Mouse (Mus musculus): ENCODE results near the gene Bcar1. TPM values are rescaled to one million over a fixed set of nuclear protein-coding genes. Genes with fewer than 3 reads are reported as not detected.
A peak's percentile ranks its signal among the peaks of the same experiment; 100 is the strongest.

Gene Bcar1
- total RNA-seq, 4 experiments from 2014 or later = 49.4 to 54.6 (median 53.5) TPM

- DNase-seq (ENCODE audit: low spot score in 2 of 2) = no peak
Measured at GRCm38 (mm10) chr8:111739604-111740003, 4.0 kb downstream of the Bcar1 start.

GRCm38 (mm10) chr8:111738867-111739266, 4.7 kb downstream of the Bcar1 start:
- DNase-seq (ENCODE audit: low spot score in 2 of 2) = no peak

- DNase-seq (ENCODE audit: low spot score in 2 of 2) = peak in 1 of 2 experiments; percentile 81
Measured at GRCm38 (mm10) chr8:111736321-111736720, 7.3 kb downstream of the Bcar1 start.

DNA sequence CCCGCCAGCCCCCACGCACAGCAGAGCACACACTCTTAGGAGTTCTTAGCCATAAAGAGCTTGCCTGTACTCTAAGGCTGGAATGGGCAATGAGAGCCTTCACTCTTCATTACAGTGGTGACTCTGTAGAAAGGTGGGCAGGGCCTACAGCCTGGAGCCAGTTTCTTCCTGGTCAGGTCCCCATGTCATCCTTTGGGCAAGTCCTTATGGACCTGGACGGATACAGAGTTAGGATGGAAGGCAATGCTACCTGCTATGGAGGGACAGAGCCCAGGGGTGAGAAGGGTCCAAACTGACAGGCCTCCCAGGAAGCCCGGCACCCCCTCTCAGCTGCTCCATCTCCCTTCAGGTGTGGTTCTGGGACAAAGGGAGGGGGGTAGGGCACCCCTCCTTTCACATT, 7.8 kb downstream of the Bcar1 start:
- no peak for DNase-seq (ENCODE audit: low spot score in 2 of 2)

- no peak for DNase-seq (ENCODE audit: low spot score in 2 of 2)
Measured at GRCm38 (mm10) chr8:111735335-111735761, 8.3 kb downstream of the Bcar1 start.

GRCm38 (mm10) chr8:111734244-111734960, 9.2 kb downstream of the Bcar1 start:
- peak in 1 of 2 experiments; percentile 11 for DNase-seq (ENCODE audit: low spot score in 2 of 2)

GRCm38 (mm10) chr8:111733581-111734243, 9.9 kb downstream of the Bcar1 start:
- DNase-seq (ENCODE audit: low spot score in 2 of 2) = peak in 1 of 2 experiments; percentile 12

DNA sequence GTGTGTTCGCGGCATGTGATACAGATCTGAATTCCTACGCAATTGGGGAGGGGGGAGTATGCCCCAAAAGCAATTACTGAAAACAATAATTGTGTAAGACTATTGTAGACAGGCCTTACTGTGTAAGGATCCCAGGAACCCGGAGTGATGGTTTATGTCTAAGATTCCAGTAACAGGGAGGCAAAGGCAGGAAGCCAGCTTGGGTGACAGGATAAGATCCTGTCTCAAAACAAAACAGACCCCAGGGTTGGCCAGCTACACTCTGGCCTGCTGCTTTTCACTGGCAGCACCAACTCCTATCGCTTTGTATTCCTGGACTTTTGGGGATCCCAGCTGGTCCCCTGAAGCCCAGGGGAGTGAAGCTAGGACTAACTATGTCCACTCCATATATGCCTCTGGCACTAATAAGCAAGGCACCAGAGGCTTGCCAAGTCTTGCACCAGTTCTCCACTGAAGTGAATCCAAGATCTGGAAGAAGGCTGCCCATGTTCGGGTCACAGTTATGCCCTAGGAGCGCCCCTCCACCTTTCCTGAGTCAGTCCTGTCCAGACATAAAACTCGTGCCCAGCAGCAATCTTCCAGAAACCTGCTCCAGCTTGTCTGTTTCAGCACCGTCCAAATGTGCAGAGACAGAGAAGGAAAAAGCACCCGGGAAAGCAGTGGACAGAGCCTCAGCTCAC, 11.1 kb downstream of the Bcar1 start:
- no peak for DNase-seq (ENCODE audit: low spot score in 2 of 2)

DNA sequence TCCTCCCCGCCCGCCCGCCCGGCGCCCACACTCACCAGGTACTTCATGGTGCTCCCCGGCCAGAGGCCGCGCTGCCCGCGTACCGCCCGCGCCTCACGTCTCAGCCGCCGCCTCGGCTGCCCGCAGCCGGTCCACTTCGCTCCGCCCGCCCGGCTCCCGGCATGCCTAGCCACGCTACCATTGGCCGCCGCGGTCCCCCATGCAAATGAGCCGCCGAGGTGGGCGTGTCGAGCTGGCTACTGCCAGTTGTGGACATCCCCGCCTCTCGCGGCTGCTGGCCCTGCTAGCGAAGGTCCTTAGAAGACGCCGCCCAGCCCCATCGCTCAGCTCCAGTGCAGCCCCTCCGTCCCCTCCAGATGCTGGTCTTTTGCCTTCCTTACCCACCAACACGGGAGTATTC, 11.6 kb downstream of the Bcar1 start:
- DNase-seq (ENCODE audit: low spot score in 2 of 2) = peak; percentile 90 to 94

GRCm38 (mm10) chr8:111731231-111731977, 12.2 kb downstream of the Bcar1 start:
- no peak for DNase-seq (ENCODE audit: low spot score in 2 of 2)

DNA sequence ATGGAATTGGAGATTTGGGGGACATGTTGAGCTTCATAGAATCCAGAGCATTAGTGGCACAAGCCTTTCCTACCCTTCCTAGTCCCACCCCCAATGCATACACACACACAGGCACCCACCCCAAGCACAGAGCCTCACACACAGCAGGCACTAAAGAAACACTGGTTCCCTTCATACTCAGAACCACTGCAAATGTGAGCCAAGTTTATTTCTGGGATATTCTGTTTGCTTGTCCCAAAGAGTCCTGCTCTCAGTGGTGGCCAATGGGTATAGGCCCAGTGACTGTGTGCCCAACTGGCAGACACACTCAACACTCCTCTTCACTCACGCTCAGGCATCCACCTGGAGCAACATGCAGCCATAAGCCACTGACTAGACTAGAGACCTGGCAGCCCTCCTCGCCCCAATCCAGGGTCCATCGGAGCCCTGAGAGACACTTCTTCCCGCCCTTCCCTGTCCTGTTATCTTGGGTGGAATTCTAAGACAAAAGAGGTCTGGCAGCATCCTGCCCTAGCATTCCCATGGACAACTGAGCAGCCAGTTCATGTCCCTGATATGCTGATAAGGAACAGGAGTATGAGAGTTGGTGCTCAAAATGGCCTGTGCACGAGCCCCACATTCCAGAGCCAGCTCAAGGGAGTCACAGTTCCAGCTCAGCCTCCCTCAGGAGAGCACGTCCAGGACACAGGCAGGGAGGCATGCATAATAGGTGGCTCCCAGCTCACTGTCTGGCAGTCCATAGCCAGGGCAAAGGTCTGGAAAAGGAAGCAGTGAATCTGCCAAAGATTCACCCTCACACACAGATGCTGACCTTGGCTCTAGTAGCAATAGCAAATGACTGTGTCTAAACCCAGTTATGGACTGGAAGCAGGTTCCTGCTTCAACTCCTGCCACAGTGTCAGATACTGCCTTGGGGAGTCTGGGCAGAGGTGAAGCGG, 14.1 kb downstream of the Bcar1 start:
- no peak for DNase-seq (ENCODE audit: low spot score in 2 of 2)

- DNase-seq (ENCODE audit: low spot score in 2 of 2) = no peak
Measured at GRCm38 (mm10) chr8:111728481-111728880, 15.1 kb downstream of the Bcar1 start.

- no peak for DNase-seq (ENCODE audit: low spot score in 2 of 2)
Measured at GRCm38 (mm10) chr8:111727553-111727952, 16.1 kb downstream of the Bcar1 start.

DNA sequence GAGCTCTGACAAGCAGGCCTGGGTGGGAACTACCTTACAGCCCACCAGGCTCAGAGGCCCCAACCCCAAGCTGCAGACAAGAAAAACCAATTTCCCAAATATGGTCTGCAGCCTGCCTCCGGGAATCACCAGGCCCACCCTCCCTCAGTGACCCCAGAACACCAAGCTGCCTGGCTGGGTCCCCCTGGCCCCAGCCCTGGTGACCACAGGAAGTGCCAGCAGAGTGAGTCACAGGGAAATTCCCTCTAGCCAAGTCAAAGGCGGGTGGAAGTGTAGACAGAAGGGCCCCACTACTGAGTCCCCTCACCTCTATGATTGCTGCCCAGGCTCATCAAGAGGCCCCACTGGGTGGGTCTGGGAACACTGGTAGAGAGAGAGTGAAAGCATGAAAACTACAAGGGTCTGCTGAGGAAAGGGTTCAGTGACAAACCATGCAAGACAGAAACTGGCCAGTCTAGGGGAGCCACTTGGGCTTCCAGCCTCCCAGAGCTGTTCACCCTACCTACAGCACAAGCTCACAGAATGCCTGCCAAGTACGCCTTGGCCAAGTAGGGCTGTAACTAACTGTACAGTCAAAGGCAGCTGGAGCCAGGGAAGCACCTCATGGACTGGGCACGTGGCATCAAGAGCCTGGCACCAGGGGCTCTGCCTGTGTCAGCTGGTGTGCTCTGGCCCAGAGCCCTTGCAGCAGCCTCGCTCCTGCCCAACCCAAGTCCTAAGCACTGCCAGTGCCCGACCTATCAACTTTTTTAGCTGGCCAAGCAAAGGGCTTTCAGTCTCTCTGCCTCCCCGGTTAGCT, 17.3 kb downstream of the Bcar1 start:
- peak in 1 of 2 experiments; percentile 91 for DNase-seq (ENCODE audit: low spot score in 2 of 2)

DNA sequence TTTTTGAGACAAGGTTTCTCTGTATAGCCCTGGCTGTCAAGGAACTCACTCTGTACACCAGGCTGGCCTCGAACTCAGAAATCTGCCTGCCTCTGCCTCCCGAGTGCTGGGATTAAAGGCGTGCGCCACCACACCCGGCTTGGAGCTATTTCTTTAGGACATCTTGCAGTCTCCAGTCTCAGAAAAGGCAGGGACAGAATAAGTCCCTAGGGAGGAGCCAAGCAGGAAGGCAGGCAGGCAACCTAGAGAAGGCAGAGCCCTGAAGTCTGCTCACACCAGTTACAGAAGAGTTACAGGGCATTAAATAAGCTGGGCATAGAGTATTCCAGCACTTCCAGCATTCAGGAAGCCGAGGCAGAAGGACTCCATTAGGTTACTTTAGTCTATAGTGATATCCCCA, 18.3 kb downstream of the Bcar1 start:
- DNase-seq (ENCODE audit: low spot score in 2 of 2) = no peak

DNA sequence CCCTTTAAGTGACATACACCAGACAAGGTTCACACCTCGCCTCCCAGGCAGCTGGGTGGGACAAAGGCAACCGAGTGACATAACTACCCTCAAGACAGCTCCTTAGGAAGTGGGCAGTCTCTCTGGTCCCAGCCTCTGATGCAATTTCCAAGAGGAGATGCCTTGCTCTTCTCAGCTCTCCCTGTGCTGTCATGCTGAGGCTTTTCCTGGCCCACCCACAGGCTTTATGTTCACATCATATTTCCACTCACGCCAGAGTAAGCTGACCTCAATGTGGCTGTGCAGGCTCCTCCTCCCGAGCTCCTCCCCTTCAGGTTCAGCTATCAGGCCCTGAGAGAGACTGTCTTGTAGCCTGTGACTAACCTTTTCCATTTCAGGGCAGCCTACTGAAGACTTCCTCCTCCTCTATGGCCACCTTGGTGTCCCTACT, 23.5 kb downstream of the Bcar1 start:
- DNase-seq (ENCODE audit: low spot score in 2 of 2) = no peak

GRCm38 (mm10) chr8:111718937-111719336, 24.7 kb downstream of the Bcar1 start:
- no peak for DNase-seq (ENCODE audit: low spot score in 2 of 2)

GRCm38 (mm10) chr8:111717866-111718265, 25.7 kb downstream of the Bcar1 start:
- DNase-seq (ENCODE audit: low spot score in 2 of 2) = no peak

DNA sequence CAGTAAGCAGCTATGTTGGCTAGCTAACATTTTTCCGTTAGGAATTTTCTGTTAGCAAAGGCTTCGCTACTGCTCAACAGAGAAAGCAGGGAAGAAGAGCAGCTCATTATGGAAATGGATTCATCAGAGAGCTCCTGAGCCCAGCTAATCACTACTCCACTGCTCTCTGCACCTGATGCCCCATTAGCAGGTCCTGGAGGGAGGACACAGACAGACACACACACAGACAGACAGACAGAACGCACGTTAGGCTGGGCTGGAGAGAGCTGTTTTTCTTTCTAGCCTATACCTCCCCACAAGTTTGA, 26.2 kb downstream of the Bcar1 start:
- no peak for DNase-seq (ENCODE audit: low spot score in 2 of 2)

All from left cerebral cortex, adult 8-10 months (tissue).